ENCODE assay signal across 29 mouse cellular contexts in the genomic region with DNA sequence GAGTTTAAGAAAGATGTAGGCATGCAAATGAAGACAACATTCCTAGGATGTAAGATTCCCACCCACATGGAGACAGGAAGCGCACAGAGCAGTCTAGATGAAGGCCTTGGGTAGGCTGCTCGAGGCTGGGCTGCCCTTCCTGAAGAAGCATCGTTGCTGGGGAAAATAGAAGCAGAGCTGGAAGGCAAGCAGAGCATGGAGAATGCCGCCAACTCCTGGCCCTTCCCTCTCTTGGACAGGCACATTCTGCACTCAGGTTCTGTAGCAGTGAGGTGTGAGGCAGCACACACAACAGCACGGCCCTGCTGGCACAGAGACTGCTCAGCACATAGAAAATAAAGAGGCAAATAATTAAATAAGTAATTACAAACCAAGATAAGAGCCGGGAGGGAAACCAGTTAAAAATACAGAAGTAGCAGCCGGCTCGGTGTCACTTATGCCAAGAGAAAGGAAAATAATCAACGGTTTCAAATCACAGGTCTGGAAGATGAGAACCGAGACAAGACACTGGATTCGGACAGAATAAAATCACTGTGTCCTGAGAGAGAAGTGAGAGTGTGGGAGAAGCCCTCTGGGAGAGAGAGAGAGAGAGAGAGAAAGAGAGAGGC. TPM values are rescaled to one million over a fixed set of nuclear protein-coding genes. Genes with fewer than 3 reads are reported as not detected.
"Had no signal": no experiment of that assay in that cellular context is flagged by ENCODE, and none has a peak within 500 bp of the region (broad histone marks: within the 10 kb centered on the region; RNA-seq: fewer than 3 reads in every experiment).

No protein-coding gene starts in this region.

- H3K27me3 ChIP-seq: liver, embryonic 15.5 days; lung, embryonic 15.5 days; megakaryocyte, embryonic 14.5 days; midbrain, embryonic 13.5 days; neural tube, embryonic 13.5 days had no signal

- ATAC-seq: midbrain, embryonic 13.5 days; midbrain, embryonic 16.5 days had no signal

- H3K9ac ChIP-seq: liver, embryonic 15.5 days; lung, embryonic 15.5 days; midbrain, embryonic 13.5 days; neural tube, embryonic 13.5 days had no signal

- H3K9me3 ChIP-seq: liver, embryonic 15.5 days; lung, embryonic 15.5 days; megakaryocyte, embryonic 14.5 days; midbrain, embryonic 10.5 days; midbrain, embryonic 13.5 days; neural tube, embryonic 13.5 days had no signal

- H3K4me1 ChIP-seq: liver, embryonic 15.5 days had no signal

- DNase-seq: kidney, adult 8-10 months; kidney, postnatal 14 days; layer of hippocampus, adult 9-11 months; lung, adult 18-20 months; lung, postnatal 10 days; lung, postnatal 36 days; retina, postnatal 1 day; right cerebral cortex, postnatal 4 days; thymus, adult 2 months; thymus, postnatal 14 days; thymus, postnatal 4 days had no signal

- H3K27ac ChIP-seq: layer of hippocampus, adult 2 months; liver, embryonic 15.5 days; lung, embryonic 15.5 days; midbrain, embryonic 13.5 days; neural tube, embryonic 13.5 days; stomach, postnatal 0 days had no signal

- H3K4me3 ChIP-seq: layer of hippocampus, adult 2 months; liver, embryonic 15.5 days; lung, embryonic 15.5 days; megakaryocyte, embryonic 14.5 days; midbrain, embryonic 10.5 days; midbrain, embryonic 13.5 days; myocyte; neural tube, embryonic 13.5 days had no signal

- H3K4me2 ChIP-seq: liver, embryonic 11.5 days; liver, embryonic 15.5 days; lung, embryonic 15.5 days; midbrain, embryonic 13.5 days; neural tube, embryonic 13.5 days had no signal

RNA-seq across cellular contexts. Expression of gene Ldlrad1, which starts 49.7 kb away (rescaled TPM):
- total RNA-seq: layer of hippocampus, adult 2 months; layer of hippocampus, postnatal 25 days; left cerebral cortex, adult 18-20 months; left cerebral cortex, postnatal 25 days; monocyte, adult 5-6 weeks had no signal
- polyA plus RNA-seq: kidney, embryonic 16.5 days; limb, embryonic 11.5 days; liver, embryonic 11.5 days; liver, embryonic 15.5 days; lung, embryonic 15.5 days; midbrain, embryonic 10.5 days; midbrain, embryonic 13.5 days; midbrain, embryonic 16.5 days; myocyte; neural tube, embryonic 13.5 days; stomach, embryonic 14.5 days had no signal
